Mouse (Mus musculus) right cerebral cortex, postnatal 14 days (tissue): ENCODE measurements around the gene Mapk9.
"Not testable (repeated sequence)": the region's sequence is repeated elsewhere in the genome, so short reads cannot be mapped to it uniquely, and the experiment has no call there.

Experiments
- DNase-seq: peaks from one replicate; pipeline ENCODE4 v3.0.0; 2022

The Mapk9 gene

GRCm38 (mm10) chr11:49846401-49847070 is at the start of gene Mapk9:
Mapk9 (plus strand) TSS chr11:49846751.
- peak; percentile 99 for DNase-seq

GRCm38 (mm10) chr11:49798931-49799330 is 47.6 kb upstream of the Mapk9 start:
- DNase-seq, result no peak

DNA sequence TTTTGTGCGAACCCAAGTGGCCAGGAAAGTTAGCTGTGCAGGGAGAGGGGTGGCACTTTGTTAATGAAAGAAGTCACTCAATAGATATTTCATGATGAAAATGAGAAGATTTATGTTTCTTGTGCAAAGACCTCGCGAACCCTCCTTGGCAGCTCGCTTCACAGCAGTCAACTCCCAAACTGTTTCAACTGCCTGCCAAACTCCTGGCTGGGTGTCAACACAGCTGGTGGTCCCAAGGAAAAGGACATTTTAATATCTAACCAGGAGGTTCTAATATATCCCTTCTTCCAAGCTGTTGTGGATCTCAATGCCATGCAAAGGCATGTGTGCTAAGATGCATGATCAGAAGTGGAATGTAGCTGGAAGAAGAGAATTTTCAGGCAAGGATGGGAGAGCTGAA is 45.0 kb upstream of the Mapk9 start:
- DNase-seq, result no peak

- no peak for DNase-seq
Observed at GRCm38 (mm10) chr11:49803801-49804200, 42.8 kb upstream of the Mapk9 start.

- DNase-seq, result no peak
Observed at GRCm38 (mm10) chr11:49806218-49806617, 40.3 kb upstream of the Mapk9 start.

- no peak for DNase-seq
Observed at GRCm38 (mm10) chr11:49808946-49809345, 37.6 kb upstream of the Mapk9 start.

DNA sequence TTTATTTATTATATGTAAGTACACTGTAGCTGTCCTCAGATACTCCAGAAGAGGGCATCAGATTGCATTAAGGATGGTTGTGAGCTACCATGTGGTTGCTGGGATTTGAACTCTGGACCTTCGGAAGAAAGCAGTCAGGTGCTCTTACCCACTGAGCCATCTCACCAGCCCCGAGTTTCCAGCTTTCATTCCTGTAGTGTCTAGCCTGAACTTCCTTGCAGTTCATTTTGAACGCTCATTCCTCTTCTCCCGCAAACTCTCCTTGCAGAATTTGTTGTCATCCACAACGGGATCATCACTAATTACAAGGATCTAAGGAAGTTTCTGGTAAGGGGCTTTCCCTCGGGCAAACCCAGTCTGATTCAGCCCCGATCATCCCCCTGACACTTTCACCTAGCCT is 35.9 kb upstream of the Mapk9 start:
- DNase-seq, result not testable (repeated sequence)

- no peak for DNase-seq
Observed at GRCm38 (mm10) chr11:49811099-49811541, 35.4 kb upstream of the Mapk9 start.

GRCm38 (mm10) chr11:49811879-49812278 is 34.7 kb upstream of the Mapk9 start:
- DNase-seq, result no peak

DNA sequence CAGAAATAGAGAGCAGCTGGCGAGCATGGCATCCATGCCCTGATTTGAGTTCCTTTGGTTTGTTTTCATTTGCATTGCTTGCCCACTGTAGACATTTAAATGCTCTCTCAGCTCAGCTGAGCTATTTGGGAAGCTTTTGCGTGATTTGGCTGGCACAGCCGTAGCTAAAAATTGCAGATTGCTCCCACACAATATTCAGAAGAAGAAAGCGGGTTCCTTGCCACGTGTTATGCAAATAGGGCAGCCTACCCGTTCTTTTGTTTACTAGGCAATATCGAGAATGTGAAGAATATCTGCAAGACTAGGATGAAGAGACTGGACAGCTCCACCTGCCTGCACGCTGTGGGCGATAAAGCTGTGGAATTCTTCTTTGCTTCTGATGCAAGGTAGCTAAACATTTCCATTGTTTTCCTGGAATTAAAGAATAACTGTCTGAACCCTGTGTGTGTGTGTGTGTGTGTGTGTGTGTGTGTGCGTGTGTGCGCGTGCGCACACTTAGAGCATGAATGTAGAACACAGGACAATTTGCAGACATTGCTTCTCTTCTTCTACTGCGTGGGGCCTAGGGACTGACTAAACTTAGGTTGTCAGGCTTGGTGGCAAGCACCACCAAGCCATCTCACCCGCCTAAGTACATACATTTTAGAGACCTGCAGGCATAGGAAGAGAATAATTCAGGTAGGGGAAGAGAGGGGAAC is 27.5 kb upstream of the Mapk9 start:
- peak; percentile 34 for DNase-seq

- no peak for DNase-seq
Observed at GRCm38 (mm10) chr11:49819676-49820075, 26.9 kb upstream of the Mapk9 start.

- no peak for DNase-seq
Observed at GRCm38 (mm10) chr11:49820928-49821327, 25.6 kb upstream of the Mapk9 start.

DNA sequence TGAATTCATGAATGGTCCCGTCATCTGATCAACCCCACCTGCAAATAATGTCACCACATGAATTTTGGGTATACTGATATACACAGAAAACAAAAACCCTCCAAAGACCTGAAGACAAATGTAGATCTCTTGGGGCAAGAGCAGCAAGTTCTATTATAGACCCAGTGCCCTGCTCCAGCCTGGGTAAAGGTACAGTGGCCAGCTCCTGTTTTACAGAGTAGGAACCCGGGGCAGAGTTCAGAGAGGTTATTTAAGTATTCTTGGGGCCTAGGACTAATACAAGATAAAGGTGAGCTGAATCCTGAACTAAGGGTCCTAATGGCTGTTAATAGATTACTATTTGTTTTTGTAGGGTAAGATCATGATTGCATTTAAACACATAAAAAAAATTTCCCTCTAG is 25.0 kb upstream of the Mapk9 start:
- DNase-seq, result no peak

- DNase-seq, result no peak
Observed at GRCm38 (mm10) chr11:49822337-49822736, 24.2 kb upstream of the Mapk9 start.

- peak; percentile 37 for DNase-seq
Observed at GRCm38 (mm10) chr11:49824896-49825295, 21.7 kb upstream of the Mapk9 start.

DNA sequence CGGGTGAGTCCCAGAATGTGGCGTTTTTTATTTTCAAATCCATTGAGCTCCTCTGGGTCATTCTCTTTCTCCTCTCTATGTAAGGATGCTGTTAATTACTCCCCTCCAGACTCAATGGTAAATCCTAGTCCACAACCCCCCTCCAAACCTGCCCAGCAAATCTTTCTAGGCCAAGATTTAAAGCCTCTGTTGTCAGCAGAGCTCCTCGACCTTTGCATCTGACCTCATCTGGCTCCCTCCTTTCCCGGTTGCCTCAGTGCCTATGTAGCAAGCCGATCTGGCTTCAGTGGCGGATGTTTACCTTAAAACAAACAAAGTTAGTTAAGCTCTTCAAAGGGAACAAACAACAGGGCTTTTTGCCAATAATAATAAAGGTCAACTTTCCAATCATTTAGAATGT is 19.3 kb upstream of the Mapk9 start:
- DNase-seq, result no peak

- no peak for DNase-seq
Observed at GRCm38 (mm10) chr11:49829176-49829745, 17.3 kb upstream of the Mapk9 start.

- no peak for DNase-seq
Observed at GRCm38 (mm10) chr11:49831980-49832379, 14.6 kb upstream of the Mapk9 start.

GRCm38 (mm10) chr11:49832962-49833361 is 13.6 kb upstream of the Mapk9 start:
- no peak for DNase-seq

DNA sequence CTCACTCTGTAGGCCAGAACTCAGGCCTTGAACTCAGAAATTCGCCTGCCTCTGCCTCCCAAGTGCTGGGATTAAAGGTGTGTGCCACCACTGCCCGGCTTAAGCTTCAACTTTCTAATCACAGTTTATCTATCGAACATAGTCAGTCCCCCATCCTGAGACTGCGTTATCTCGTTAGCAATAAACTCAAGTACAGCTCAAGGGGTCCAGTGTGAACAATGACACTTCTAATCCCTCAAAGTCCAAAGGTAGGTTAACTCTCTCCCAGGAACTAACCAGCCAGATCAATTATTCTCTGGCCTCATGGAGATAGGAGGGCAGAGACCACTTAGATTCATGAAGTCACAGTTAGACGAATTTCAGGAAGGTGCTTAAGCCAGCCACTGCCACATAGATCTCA is 12.3 kb upstream of the Mapk9 start:
- no peak for DNase-seq

GRCm38 (mm10) chr11:49835257-49835956 is 11.1 kb upstream of the Mapk9 start:
- DNase-seq, result no peak

- no peak for DNase-seq
Observed at GRCm38 (mm10) chr11:49837717-49838407, 8.7 kb upstream of the Mapk9 start.

GRCm38 (mm10) chr11:49840666-49841065 is 5.9 kb upstream of the Mapk9 start:
- DNase-seq, result no peak
